Mouse (Mus musculus) MEL (cell line): Measurements from ENCODE around the gene Nes. TPM values are rescaled to one million over a fixed set of nuclear protein-coding genes. Genes with fewer than 3 reads are reported as not detected.

Source experiments
- DNase-seq: peaks from one replicate; pipeline ENCODE4 v3.0.0; 2011; ENCODE audit warnings: low read depth, low spot score
- H3K27ac ChIP-seq: 2 replicates; pipeline ENCODE4 v1.5.1; 2012; ENCODE audit warnings: low read depth, mild to moderate bottlenecking, control low read depth, low read length, moderate library complexity; ENCODE audit not compliant: control insufficient read depth
- H3K27me3 ChIP-seq, 2 experiments: fragments of 150-350 bp in 1 of 2; sonication (generic) in 1 of 2; 2 replicates each; pipeline ENCODE4 v1.6.1; 2012; ENCODE audit warnings: low read length in 2 of 2, mild to moderate bottlenecking in 2 of 2, improper control_type of control experiment in 1 of 2, moderate library complexity in 1 of 2; ENCODE audit not compliant: insufficient read depth in 2 of 2, control insufficient read depth in 1 of 2
- H3K36me3 ChIP-seq, 2 experiments: 2 replicates each; pipeline ENCODE4 v1.6.1; 2012 to 2014; ENCODE audit warnings: low read length in 2 of 2, improper control_type of control experiment in 1 of 2, inconsistent platforms in 1 of 2, mild to moderate bottlenecking in 1 of 2; ENCODE audit not compliant: insufficient read depth in 2 of 2, control insufficient read depth in 1 of 2
- H3K4me1 ChIP-seq, 2 experiments: fragments of 150-350 bp in 1 of 2; sonication (generic) in 1 of 2; 2 replicates each; pipeline ENCODE4 v1.6.1; 2012; ENCODE audit warnings: low read length in 2 of 2, improper control_type of control experiment in 1 of 2, mild to moderate bottlenecking in 1 of 2; ENCODE audit not compliant: insufficient read depth in 2 of 2, control insufficient read depth in 1 of 2
- H3K4me3 ChIP-seq, 2 experiments: fragments of 150-350 bp in 1 of 2; sonication (generic) in 1 of 2; 2 replicates each; pipeline ENCODE4 v1.5.1; 2012; ENCODE audit warnings: low read depth in 2 of 2, low read length in 2 of 2, mild to moderate bottlenecking in 2 of 2, moderate library complexity in 2 of 2, control low read depth in 1 of 2, improper control_type of control experiment in 1 of 2; ENCODE audit not compliant: control insufficient read depth in 1 of 2, insufficient read depth in 1 of 2
- H3K79me2 ChIP-seq: 2 replicates; pipeline ENCODE4 v1.6.1; 2012; ENCODE audit warnings: mild to moderate bottlenecking, low read length, moderate library complexity; ENCODE audit not compliant: control insufficient read depth, poor library complexity, insufficient read depth
- H3K9ac ChIP-seq: 2 replicates; pipeline ENCODE4 v1.6.1; 2012; ENCODE audit warnings: low read depth, mild to moderate bottlenecking, control low read depth, low read length, moderate library complexity; ENCODE audit not compliant: control insufficient read depth, poor library complexity, severe bottlenecking
- H3K9me3 ChIP-seq: fragments of 150-350 bp; sonication (generic); replicated peaks from 2 replicates; pipeline ENCODE4 v1.6.1; 2012; ENCODE audit warnings: mild to moderate bottlenecking, low read length, improper control_type of control experiment, moderate library complexity; ENCODE audit not compliant: insufficient read depth
- BHLHE40 ChIP-seq: IDR thresholded peaks from 2 replicates; pipeline ENCODE4 v1.6.1; 2012; ENCODE audit warnings: low read depth, mild to moderate bottlenecking, inconsistent platforms, low read length, improper control_type of control experiment, borderline replicate concordance
- CHD2 ChIP-seq: IDR thresholded peaks from 2 replicates; pipeline ENCODE4 v1.6.1; 2011; ENCODE audit warnings: low read length, improper control_type of control experiment
- CTCF ChIP-seq, 3 experiments: IDR thresholded peaks in 2 of 3; conservative IDR thresholded peaks in 1 of 3; 2 replicates each; pipeline ENCODE4 v1.5.1; 2011 to 2012; ENCODE audit warnings: low read length in 3 of 3, low read depth in 2 of 3, mild to moderate bottlenecking in 2 of 3, improper control_type of control experiment in 1 of 3, inconsistent platforms in 1 of 3, mixed read lengths in 1 of 3, moderate library complexity in 1 of 3; ENCODE audit not compliant: control insufficient read depth in 1 of 3, insufficient read depth in 1 of 3, poor library complexity in 1 of 3, severe bottlenecking in 1 of 3
- E2F4 ChIP-seq: IDR thresholded peaks from 2 replicates; pipeline ENCODE4 v1.6.1; 2011; ENCODE audit warnings: low read depth, low read length, improper control_type of control experiment, borderline replicate concordance
- ELF1 ChIP-seq: IDR thresholded peaks from 2 replicates; pipeline ENCODE4 v1.6.1; 2014; ENCODE audit warnings: low read depth, mild to moderate bottlenecking, inconsistent platforms, low read length, improper control_type of control experiment, moderate library complexity
- ETS1 ChIP-seq: IDR thresholded peaks from 2 replicates; pipeline ENCODE4 v1.6.1; 2012; ENCODE audit warnings: low read depth, mild to moderate bottlenecking, inconsistent platforms, low read length, improper control_type of control experiment, moderate library complexity
- GATA1 ChIP-seq: IDR thresholded peaks from 2 replicates; pipeline ENCODE4 v1.6.1; 2011; ENCODE audit warnings: low read depth, low read length, improper control_type of control experiment
- HCFC1 ChIP-seq: IDR thresholded peaks from 2 replicates; pipeline ENCODE4 v1.6.1; 2012; ENCODE audit warnings: low read depth, mild to moderate bottlenecking, inconsistent platforms, low read length, improper control_type of control experiment, moderate library complexity
- JUND ChIP-seq: IDR thresholded peaks from 2 replicates; pipeline ENCODE4 v1.6.1; 2011; ENCODE audit warnings: low read depth, mild to moderate bottlenecking, improper control_type of control experiment, low read length
- MEF2A ChIP-seq: IDR thresholded peaks from 2 replicates; pipeline ENCODE4 v1.6.1; 2014; ENCODE audit warnings: low read depth, mild to moderate bottlenecking, inconsistent platforms, low read length, improper control_type of control experiment; ENCODE audit not compliant: poor library complexity, insufficient replicate concordance, severe bottlenecking; ENCODE audit errors: extremely low read depth
- MXI1 ChIP-seq: IDR thresholded peaks from 2 replicates; pipeline ENCODE4 v1.6.1; 2011; ENCODE audit warnings: mild to moderate bottlenecking, low read depth, low read length, improper control_type of control experiment
- MYB ChIP-seq: IDR thresholded peaks from 2 replicates; pipeline ENCODE4 v1.6.1; 2011; ENCODE audit warnings: mild to moderate bottlenecking, low read depth, low read length, improper control_type of control experiment
- NELFE ChIP-seq: IDR thresholded peaks from 2 replicates; pipeline ENCODE4 v1.6.1; 2011; ENCODE audit warnings: low read depth, low read length, improper control_type of control experiment
- POLR2A ChIP-seq, 2 experiments: IDR thresholded peaks; 2 replicates each; pipeline ENCODE4 v1.6.1; 2011 to 2012; ENCODE audit warnings: low read length in 2 of 2, mild to moderate bottlenecking in 2 of 2, control low read depth in 1 of 2, improper control_type of control experiment in 1 of 2, low read depth in 1 of 2, moderate library complexity in 1 of 2; ENCODE audit not compliant: control insufficient read depth in 1 of 2, insufficient read depth in 1 of 2, poor library complexity in 1 of 2
- POLR2AphosphoS5 ChIP-seq: IDR thresholded peaks from 2 replicates; pipeline ENCODE4 v1.6.1; 2012; ENCODE audit warnings: low read depth, borderline replicate concordance, mild to moderate bottlenecking, inconsistent platforms, low read length, moderate library complexity, mixed read lengths
- TAL1 ChIP-seq: IDR thresholded peaks from 2 replicates; pipeline ENCODE4 v1.6.1; 2012; ENCODE audit warnings: mild to moderate bottlenecking, inconsistent platforms, low read length, moderate library complexity, mixed read lengths
- TBP ChIP-seq: IDR thresholded peaks from 2 replicates; pipeline ENCODE4 v1.8.0; 2011; ENCODE audit warnings: low read depth, low read length, improper control_type of control experiment
- TCF12 ChIP-seq: IDR thresholded peaks from 2 replicates; pipeline ENCODE4 v1.6.1; 2014; ENCODE audit warnings: low read depth, mild to moderate bottlenecking, inconsistent platforms, low read length, improper control_type of control experiment, moderate library complexity
- USF1 ChIP-seq: IDR thresholded peaks from 2 replicates; pipeline ENCODE4 v1.6.1; 2014; ENCODE audit warnings: low read depth, mild to moderate bottlenecking, inconsistent platforms, low read length, improper control_type of control experiment, moderate library complexity
- ZKSCAN1 ChIP-seq: IDR thresholded peaks from 2 replicates; pipeline ENCODE4 v1.6.1; 2012; ENCODE audit warnings: low read depth, mild to moderate bottlenecking, inconsistent platforms, low read length, improper control_type of control experiment, moderate library complexity
- ZMIZ1 ChIP-seq: IDR thresholded peaks from 2 replicates; pipeline ENCODE4 v1.6.1; 2012; ENCODE audit warnings: low read depth, mild to moderate bottlenecking, inconsistent platforms, low read length, improper control_type of control experiment, moderate library complexity
- ZNF384 ChIP-seq: IDR thresholded peaks from 2 replicates; pipeline ENCODE4 v1.6.1; 2012; ENCODE audit warnings: low read depth, mild to moderate bottlenecking, inconsistent platforms, low read length, improper control_type of control experiment
- polyA plus RNA-seq, 2 experiments: library from polyadenylated mRNA; stranded (reverse) in 1 of 2; unstranded in 1 of 2; fragments of >175 nt in 1 of 2; fragments of >200 nt in 1 of 2; gene quantifications; 2 replicates each; pipeline versions ENCODE4 v1.2.1 to v1.2.4; 2012; ENCODE audit warnings: low replicate concordance in 2 of 2, low read depth in 1 of 2; ENCODE audit not compliant: insufficient read length in 2 of 2, insufficient read depth in 1 of 2, missing spikeins in 1 of 2
- total RNA-seq: library from RNA; depleted of rRNA; stranded (reverse); fragments of 300-350 nt; gene quantifications from 2 replicates; pipeline ENCODE4 v1.2.3, GENCODE M21; 2012

Nes gene
- total and polyA plus RNA-seq, 3 experiments = 0.01 TPM; not detected in 2

DNA sequence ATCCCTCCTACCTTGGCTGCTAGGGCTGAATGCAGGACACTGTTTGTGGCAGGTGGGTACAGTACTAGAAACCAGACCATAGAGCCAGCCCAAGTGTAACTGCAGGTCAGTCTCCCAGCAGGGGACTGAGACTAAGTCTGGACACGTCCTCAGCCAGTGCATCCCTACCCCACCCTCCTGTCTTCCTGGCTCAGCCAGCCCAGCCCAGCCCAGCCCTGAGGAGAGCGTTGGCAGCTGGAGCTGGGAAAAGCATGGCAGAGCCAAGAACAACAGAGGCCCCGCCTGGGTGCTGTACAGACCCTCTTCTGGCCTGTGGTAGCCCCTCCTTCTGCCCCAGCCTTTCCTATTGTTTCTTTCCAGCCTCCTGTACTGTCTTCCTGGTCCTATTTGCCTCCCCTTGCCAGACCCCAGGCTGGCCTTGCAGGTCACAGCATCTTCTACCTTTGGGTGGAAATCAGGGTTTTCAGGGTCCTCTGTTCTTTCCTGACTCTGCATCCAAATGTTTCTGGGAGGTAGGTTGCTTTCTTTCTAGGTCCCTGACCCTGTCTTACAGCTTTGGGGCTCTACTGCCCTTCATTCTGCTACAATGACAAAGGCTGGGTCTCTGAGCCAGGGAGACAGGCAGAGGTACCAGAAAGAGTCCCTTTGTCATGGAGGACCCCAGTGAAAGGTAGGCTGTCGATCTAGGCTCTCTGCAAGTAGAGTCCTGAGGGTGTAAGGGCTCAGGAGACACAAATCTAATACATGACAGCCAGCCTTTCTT lies 25.9 kb upstream of the Nes start:
- no peaks in the 10 kb centered on the region for H3K4me1 ChIP-seq
- no peak for TF ChIP-seq ZNF384
- TF ChIP-seq CTCF (IDR thresholded peaks at IDR 0.05 in 2 of 3, conservative IDR thresholded peaks at IDR 0.05 in 1 of 3; ENCODE audit: control insufficient read depth in 1 of 3, insufficient read depth in 1 of 3, low read depth in 2 of 3, low read length in 3 of 3, poor library complexity in 1 of 3, severe bottlenecking in 1 of 3) = no peak
- no peak for TF ChIP-seq USF1
- TF ChIP-seq HCFC1 = no peak
- TF ChIP-seq POLR2AphosphoS5 = no peak
- no peak for TF ChIP-seq NELFE
- no peak for TF ChIP-seq MXI1
- no peak for TF ChIP-seq BHLHE40
- no peak for TF ChIP-seq MYB
- TF ChIP-seq E2F4 = no peak
- TF ChIP-seq TBP = no peak
- no peak for TF ChIP-seq ZKSCAN1
- TF ChIP-seq MEF2A = no peak
- no peak for TF ChIP-seq TCF12
- TF ChIP-seq ELF1 = no peak
- no peak for TF ChIP-seq JUND
- TF ChIP-seq ZMIZ1 = no peak
- no peak for TF ChIP-seq ETS1
- TF ChIP-seq GATA1 = no peak
- no peak overlapping the region for H3K9ac ChIP-seq
- no peak overlapping the region for H3K4me3 ChIP-seq
- no peak overlapping the region for H3K27ac ChIP-seq
- DNase-seq = no peak
- no peaks in the 10 kb centered on the region for H3K79me2 ChIP-seq
- H3K9me3 ChIP-seq = no peaks in the 10 kb centered on the region
- H3K27me3 ChIP-seq = no peaks in the 10 kb centered on the region
- H3K36me3 ChIP-seq = peaks cover 0 to 15% of the 10 kb centered on the region in 2 experiments; a peak in 2 of 4 replicates

DNA sequence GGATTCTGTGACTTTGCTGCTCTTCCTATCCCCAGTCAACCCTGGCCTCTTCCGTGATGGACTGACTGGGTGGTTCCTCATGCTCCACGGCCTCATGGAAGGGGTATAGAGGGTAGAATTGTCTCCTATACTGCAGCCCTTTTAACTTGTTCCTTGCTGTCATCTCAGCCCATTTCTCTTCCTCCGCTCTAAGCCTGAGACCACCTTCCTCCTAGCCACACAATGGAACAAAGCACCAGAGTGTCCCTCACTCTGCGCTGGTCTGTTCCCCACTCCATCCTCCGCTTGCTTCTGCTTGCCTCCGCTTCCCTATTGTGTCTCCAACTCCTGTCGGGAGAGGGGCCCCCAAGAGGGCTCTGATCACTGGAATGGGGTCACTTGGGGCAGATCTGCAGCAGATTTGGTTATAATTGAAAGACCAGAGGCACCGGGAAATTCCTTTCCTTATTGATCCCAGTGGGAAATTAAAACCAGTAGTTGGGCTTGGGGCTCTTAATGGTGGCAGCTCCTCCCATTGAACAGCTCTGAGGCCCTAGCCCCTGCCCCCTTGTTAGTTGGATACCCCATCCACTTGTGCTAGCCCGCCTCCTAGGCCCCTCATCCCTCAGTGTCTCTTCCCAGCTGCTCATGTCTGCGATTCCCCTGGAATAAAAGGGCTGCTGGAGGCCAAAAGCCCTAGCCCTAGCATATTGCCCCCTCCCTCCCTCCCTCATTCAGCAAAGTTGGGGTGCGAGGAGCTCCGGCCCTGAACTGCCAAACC lies 24.9 kb upstream of the Nes start:
- no peak for DNase-seq
- Histone ChIP-seq H3K79me2 (no peaks in the 10 kb centered on the region), H3K9ac (no peak overlapping the region), H3K27me3 (no peaks in the 10 kb centered on the region), H3K27ac (no peak overlapping the region), H3K4me1 (no peaks in the 10 kb centered on the region), H3K36me3 (peaks cover 0 to 11% of the 10 kb centered on the region in 2 experiments; a peak in 2 of 4 replicates), H3K4me3 (no peak overlapping the region), H3K9me3 (no peaks in the 10 kb centered on the region)
- TF ChIP-seq CHD2 = no peak
- TF ChIP-seq TAL1 = no peak
- TF ChIP-seq POLR2A (IDR thresholded peaks at IDR 0.05; ENCODE audit: control insufficient read depth in 1 of 2, insufficient read depth in 1 of 2, low read depth in 1 of 2, low read length in 2 of 2, poor library complexity in 1 of 2) = 0 out of 4 replicates have a peak, but pooled peaks of 1 of the 2 experiments have one; percentile 7
